Mouse (Mus musculus): ENCODE measurements around the gene Abhd12b.

Abhd12b gene

GRCm38 (mm10) chr12:70153842-70154241 lies at the start of gene Abhd12b:
TSS of gene Abhd12b (plus strand) at chr12:70154142.
- DNase-seq (ENCODE audit: low spot score): no peak

GRCm38 (mm10) chr12:70104199-70104598 lies 49.7 kb upstream of the Abhd12b start:
- no peak for DNase-seq (ENCODE audit: low spot score)

- no peak for DNase-seq (ENCODE audit: low spot score)
These were observed 49.0 kb upstream of the Abhd12b start for GRCm38 (mm10) chr12:70104776-70105420.

GRCm38 (mm10) chr12:70105885-70106284 lies 48.1 kb upstream of the Abhd12b start:
- no peak for DNase-seq (ENCODE audit: low spot score)

- no peak for DNase-seq (ENCODE audit: low spot score)
These were observed 47.4 kb upstream of the Abhd12b start for GRCm38 (mm10) chr12:70106508-70106907.

GRCm38 (mm10) chr12:70108104-70108503 lies 45.8 kb upstream of the Abhd12b start:
- DNase-seq (ENCODE audit: low spot score): no peak

GRCm38 (mm10) chr12:70109921-70110320 lies 44.0 kb upstream of the Abhd12b start:
- DNase-seq (ENCODE audit: low spot score): no peak

- DNase-seq (ENCODE audit: low spot score): no peak
These were observed 43.4 kb upstream of the Abhd12b start for GRCm38 (mm10) chr12:70110375-70111116.

- no peak for DNase-seq (ENCODE audit: low spot score)
These were observed 42.9 kb upstream of the Abhd12b start for GRCm38 (mm10) chr12:70111117-70111366.

- DNase-seq (ENCODE audit: low spot score): no peak
These were observed 42.4 kb upstream of the Abhd12b start for GRCm38 (mm10) chr12:70111367-70112089.

- DNase-seq (ENCODE audit: low spot score): no peak
These were observed 41.9 kb upstream of the Abhd12b start for GRCm38 (mm10) chr12:70112090-70112383.

GRCm38 (mm10) chr12:70113351-70113750 lies 40.6 kb upstream of the Abhd12b start, which contains the start of gene Nin:
TSS of gene Nin (minus strand) at chr12:70113717.
- no peak for DNase-seq (ENCODE audit: low spot score)

- no peak for DNase-seq (ENCODE audit: low spot score)
These were observed 36.8 kb upstream of the Abhd12b start for GRCm38 (mm10) chr12:70117146-70117545.

GRCm38 (mm10) chr12:70118721-70119345 lies 35.1 kb upstream of the Abhd12b start:
- DNase-seq (ENCODE audit: low spot score): peak; percentile 51

- DNase-seq (ENCODE audit: low spot score): no peak
These were observed 34.4 kb upstream of the Abhd12b start for GRCm38 (mm10) chr12:70119552-70119951.

- DNase-seq (ENCODE audit: low spot score): no peak
These were observed 27.3 kb upstream of the Abhd12b start for GRCm38 (mm10) chr12:70126626-70127025.

GRCm38 (mm10) chr12:70129105-70129504 lies 24.8 kb upstream of the Abhd12b start:
- no peak for DNase-seq (ENCODE audit: low spot score)

- no peak for DNase-seq (ENCODE audit: low spot score)
These were observed 22.8 kb upstream of the Abhd12b start for GRCm38 (mm10) chr12:70131042-70131675.

GRCm38 (mm10) chr12:70134627-70135235 lies 19.2 kb upstream of the Abhd12b start:
- no peak for DNase-seq (ENCODE audit: low spot score)

GRCm38 (mm10) chr12:70136185-70136756 lies 17.7 kb upstream of the Abhd12b start:
- no peak for DNase-seq (ENCODE audit: low spot score)

GRCm38 (mm10) chr12:70137095-70137494 lies 16.8 kb upstream of the Abhd12b start:
- no peak for DNase-seq (ENCODE audit: low spot score)

- no peak for DNase-seq (ENCODE audit: low spot score)
These were observed 16.3 kb upstream of the Abhd12b start for GRCm38 (mm10) chr12:70137626-70138025.

Data from left cerebral cortex, adult 11 months (tissue).